Comparison of ENCODE assay signal across 11 mouse cellular contexts in genomic region chr6:70954040-70954439, GRCm38 (mm10). TPM values are rescaled to one million over a fixed set of nuclear protein-coding genes. Genes with fewer than 3 reads are reported as not detected.
DNase-seq lines count a peak whose midpoint lies in the region; ATAC-seq and TF ChIP-seq lines count a peak whose summit lies in the region.
"Had no signal": no experiment of that assay in that cellular context is flagged by ENCODE, and none has a peak within 500 bp of the region (broad histone marks: within the 10 kb centered on the region; RNA-seq: fewer than 3 reads in every experiment).

No protein-coding gene starts in this region.

- no peak overlapping the region for H3K4me3 ChIP-seq in layer of hippocampus, adult 2 months

- ATAC-seq in cerebellum, adult (ENCODE audit: insufficient number of reproducible peaks, low FRiP score, low TSS enrichment) = no peak

- no peak overlapping the region for H3K27ac ChIP-seq in layer of hippocampus, adult 2 months

- TF ChIP-seq CTCF in layer of hippocampus, adult 2 months (conservative IDR thresholded peaks at IDR 0.05) = peak; percentile 73

- DNase-seq in cerebellum, adult 9-10 months = peak; percentile 15
- peak in 1 of 2 experiments; percentile 2 for DNase-seq in layer of hippocampus, adult 2 months (ENCODE audit: low spot score in 2 of 2)
- DNase-seq in layer of hippocampus, adult 11-12 months (ENCODE audit: low spot score) = no peak
- peak; percentile 3 for DNase-seq in A20 (ENCODE audit: low read depth, low spot score)
- peak; percentile 24 to 54 for DNase-seq in kidney, adult 8-10 months
- no peak for DNase-seq in ovary, postnatal 36 days (ENCODE audit: low spot score)
- no peak for DNase-seq in urinary bladder, adult 2 months (ENCODE audit: low spot score)
- DNase-seq: heart, adult 18-20 months had no signal

RNA-seq across cellular contexts. Expression of gene Foxi3, which starts 2.3 kb away (rescaled TPM):
- not detected for total RNA-seq in layer of hippocampus, adult 2 months (2021)
- not detected in 2 replicates for polyA plus RNA-seq in urinary bladder, adult 2 months (2012; rRNA removed)
- total RNA-seq: heart, adult 18-20 months; left cerebral cortex, adult 8-10 months had no signal
- polyA plus RNA-seq: stomach, embryonic 14.5 days had no signal

RNA-seq across cellular contexts. Expression of gene Tex37, which starts 35.3 kb away (rescaled TPM):
- not detected for total RNA-seq in layer of hippocampus, adult 2 months (2021)
- not detected in 2 replicates for polyA plus RNA-seq in urinary bladder, adult 2 months (2012; rRNA removed)
- total RNA-seq: heart, adult 18-20 months; left cerebral cortex, adult 8-10 months had no signal
- polyA plus RNA-seq: stomach, embryonic 14.5 days had no signal

Comparison
In these comparisons a context has a peak if more than half of its experiments do, and no peak if none do; other contexts are left out.
1. DNase-seq: peak in cerebellum, adult 9-10 months (single experiment), A20 (single experiment) and kidney, adult 8-10 months (2 of 2); none in layer of hippocampus, adult 11-12 months (single experiment), ovary, postnatal 36 days (single experiment) and urinary bladder, adult 2 months (single experiment).